Mouse (Mus musculus): ENCODE measurements at regions not wholly inside any gene's neighbourhood (a gene's known extent, or its start where the extent isn't known, plus 50 kb on each side); places are given as distances from the start of the nearest gene placed in this dataset.
A peak's percentile ranks its signal among the peaks of the same experiment; 100 is the strongest.
"Not testable (repeated sequence)": the region's sequence is repeated elsewhere in the genome, so short reads cannot be mapped to it uniquely, and the experiment has no call there.

- DNase-seq: no peak
These were observed 1909.6 kb upstream of the 5930422O12Rik start for GRCm38 (mm10) chr8:31518903-31519302.

GRCm38 (mm10) chr8:31520991-31521448 is 1907.5 kb upstream of the 5930422O12Rik start:
- DNase-seq: peak; percentile 86

DNA sequence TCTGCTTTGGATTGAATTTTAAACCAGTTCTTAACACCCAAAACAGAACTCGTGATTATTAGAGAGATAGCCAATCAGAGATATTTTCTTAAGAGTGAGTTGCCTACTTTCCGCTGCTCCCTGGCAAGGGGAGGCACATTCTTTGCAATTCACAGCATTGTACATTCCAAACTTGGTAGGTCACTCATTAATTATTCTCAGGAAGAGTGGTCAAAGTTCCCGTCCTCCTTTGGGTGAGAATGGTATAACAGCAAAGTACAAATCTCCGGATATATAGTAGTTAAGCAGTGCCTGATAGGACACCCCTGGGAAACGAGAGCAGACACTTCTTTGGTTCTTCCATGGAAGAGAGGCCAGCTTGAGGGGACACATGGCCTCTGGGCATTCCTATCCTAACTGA is 1903.4 kb upstream of the 5930422O12Rik start:
- peak; percentile 27 for DNase-seq

GRCm38 (mm10) chr8:31539251-31539650 is 1889.3 kb upstream of the 5930422O12Rik start:
- no peak for DNase-seq

GRCm38 (mm10) chr8:31541646-31542045 is 1886.9 kb upstream of the 5930422O12Rik start:
- no peak for DNase-seq

DNA sequence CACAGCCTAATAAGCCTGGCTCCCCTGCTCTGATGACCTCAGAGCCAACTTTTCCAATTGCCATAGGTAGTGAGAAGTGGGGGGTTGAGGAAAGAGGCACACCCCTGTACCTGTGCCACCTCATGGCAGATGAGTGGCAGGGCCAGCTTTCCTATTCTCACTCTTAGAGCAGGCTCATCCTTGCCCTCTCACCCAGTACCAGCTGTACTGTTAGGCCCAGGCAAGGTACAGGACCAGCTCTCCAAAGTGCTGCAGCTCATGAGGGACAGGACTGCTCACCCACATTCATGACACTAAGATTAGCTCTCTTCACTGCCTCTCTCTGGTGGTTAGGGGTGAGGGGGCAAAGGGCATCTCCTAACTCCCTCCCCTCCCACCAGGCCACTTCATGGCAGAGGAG is 1854.4 kb upstream of the 5930422O12Rik start:
- no peak for DNase-seq

DNA sequence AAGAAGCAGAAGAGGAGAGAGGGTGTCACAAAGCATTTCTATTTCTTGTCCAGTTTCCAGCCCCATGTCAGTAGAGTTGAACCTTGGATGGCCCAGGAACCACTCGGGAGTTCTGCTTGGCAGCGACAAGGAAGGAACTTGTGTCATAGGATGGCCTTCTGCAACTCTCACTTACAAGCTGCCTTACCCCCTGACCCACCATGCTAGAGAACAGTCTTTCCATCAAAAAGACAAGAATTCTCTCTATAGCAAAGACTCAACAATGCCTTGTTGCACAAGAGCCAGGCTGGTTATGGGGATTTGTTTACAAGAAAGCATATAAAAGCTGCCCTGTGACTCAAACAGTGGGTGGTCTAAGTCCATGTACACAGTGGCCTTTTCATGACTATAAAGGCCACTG is 1852.4 kb upstream of the 5930422O12Rik start:
- DNase-seq: no peak

DNA sequence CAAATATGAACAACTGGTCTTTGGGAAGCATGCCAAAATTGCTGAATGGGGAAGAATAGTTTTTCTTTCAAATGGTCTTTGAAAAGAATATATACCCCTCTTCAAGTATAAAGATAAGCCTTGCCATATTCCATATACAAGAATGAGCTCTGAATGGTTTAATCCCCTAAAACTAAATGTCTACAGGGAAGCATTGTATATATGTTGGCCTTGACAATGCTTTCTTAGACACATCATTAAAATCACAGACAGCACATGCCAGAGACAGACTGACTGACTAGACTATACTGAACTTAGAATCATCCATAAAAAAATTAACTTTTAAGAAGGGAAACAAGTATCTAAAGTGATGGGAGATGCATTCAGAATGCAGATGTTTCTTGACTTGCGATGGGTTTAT is 1843.8 kb upstream of the 5930422O12Rik start:
- DNase-seq: no peak

DNA sequence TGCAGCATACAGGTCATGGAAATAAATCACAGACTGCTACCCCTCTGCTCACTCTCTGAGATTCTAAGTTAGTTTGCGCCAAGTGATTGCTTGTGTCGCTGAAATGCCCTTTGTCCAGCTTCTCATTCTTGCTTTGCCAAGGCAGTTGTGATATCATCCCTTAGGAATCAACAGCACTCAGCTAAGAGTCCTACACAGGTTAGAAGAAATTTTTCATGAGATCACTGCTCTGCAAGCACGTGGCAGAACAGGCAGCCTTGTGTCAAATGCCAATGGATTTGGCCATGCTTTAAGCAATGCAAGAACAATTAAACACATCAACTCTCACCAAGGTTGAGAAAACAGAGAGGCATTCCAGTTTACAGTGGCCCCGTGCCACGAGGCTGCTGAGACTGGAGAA is 1829.0 kb upstream of the 5930422O12Rik start:
- DNase-seq: peak; percentile 9

DNA sequence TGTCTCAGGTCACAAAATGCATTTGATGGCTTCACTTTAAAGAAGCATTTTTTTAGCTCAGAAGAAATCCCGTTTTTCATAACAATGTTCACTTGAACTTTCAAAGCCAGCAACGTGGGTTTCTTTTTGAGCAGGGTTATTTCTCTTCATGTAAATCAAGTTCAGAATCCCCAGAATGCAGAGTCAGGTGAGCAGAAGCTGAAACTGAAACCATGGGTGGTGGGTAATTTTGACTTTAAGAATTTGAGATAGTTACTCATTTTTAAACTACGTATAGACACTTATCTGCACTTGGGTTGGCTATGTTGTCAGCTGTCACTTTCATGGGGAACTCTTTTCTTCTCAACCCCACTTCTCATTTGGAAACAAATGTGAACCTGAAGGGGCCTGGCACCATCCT is 1827.5 kb upstream of the 5930422O12Rik start:
- DNase-seq: no peak

GRCm38 (mm10) chr8:31616501-31616900 is 1812.0 kb upstream of the 5930422O12Rik start:
- DNase-seq: no peak

- DNase-seq: no peak
These were observed 1800.8 kb upstream of the 5930422O12Rik start for GRCm38 (mm10) chr8:31627708-31628107.

GRCm38 (mm10) chr8:31628146-31628545 is 1800.4 kb upstream of the 5930422O12Rik start:
- DNase-seq: no peak

GRCm38 (mm10) chr8:31638417-31638816 is 1790.1 kb upstream of the 5930422O12Rik start:
- no peak for DNase-seq

DNA sequence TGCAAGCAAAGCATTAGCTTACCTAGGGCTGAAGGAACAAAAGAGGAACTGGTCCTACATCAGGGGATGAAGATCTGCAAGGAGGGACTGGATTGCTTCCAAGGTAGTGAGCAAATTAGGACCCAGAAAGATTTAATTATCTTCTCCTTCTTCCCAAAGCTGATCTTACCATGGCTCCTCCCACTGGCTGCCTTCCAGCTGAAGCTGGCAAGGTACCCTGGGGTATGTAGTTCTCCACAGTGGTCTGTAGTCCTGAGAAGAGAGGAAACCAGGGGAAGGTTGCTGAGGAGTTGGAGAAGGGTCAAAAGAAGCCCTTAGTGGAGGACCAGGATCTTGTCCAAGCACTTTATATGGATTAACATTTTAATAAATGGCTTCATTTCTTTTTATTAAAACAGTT is 1764.8 kb upstream of the 5930422O12Rik start:
- DNase-seq: no peak

- no peak for DNase-seq
These were observed 1763.0 kb upstream of the 5930422O12Rik start for GRCm38 (mm10) chr8:31665485-31665884.

DNA sequence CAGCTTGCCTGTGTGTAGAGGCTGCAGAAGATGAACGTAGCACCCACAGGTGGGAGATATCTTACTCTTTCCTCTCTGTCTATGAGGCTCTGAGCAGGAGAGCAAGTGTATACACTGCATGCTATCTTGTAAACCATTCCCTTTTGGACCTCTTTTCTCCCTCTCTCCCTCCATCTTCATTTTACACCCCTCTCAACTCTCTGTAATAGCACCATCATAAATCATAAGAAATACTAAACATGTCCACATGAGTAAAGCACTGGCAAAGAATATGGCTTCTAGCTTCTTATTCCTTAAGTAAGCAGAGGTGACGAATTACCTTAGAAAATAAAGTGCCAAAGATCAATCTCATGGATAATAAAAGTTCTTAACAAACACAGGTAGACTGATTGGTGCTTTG is 1724.3 kb upstream of the 5930422O12Rik start:
- no peak for DNase-seq

GRCm38 (mm10) chr8:31713321-31714076 is 1715.0 kb upstream of the 5930422O12Rik start:
- DNase-seq: peak; percentile 40

GRCm38 (mm10) chr8:31714077-31714458 is 1714.4 kb upstream of the 5930422O12Rik start:
- DNase-seq: no peak

- DNase-seq: no peak
These were observed 1708.5 kb upstream of the 5930422O12Rik start for GRCm38 (mm10) chr8:31720021-31720420.

DNA sequence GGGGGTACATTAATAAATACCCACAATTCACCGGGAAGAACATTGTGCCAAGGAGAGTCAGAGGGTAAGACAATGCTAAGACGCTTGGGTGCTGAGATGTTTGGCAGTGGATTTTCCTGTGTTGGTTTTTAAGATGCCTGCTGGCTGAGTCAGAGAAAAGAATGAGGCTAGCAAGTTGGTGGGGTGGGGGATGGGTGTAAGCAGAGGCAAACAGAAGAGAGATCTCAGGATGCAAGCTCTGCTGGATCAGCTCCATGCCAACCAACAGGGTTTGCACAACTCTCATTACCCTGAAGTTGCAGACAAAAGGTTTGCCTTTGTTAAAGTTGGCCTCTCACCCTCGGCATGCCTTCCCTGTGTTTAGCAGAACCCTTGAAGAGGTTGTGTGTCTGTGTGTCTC is 1707.9 kb upstream of the 5930422O12Rik start:
- DNase-seq: peak; percentile 56

GRCm38 (mm10) chr8:31725430-31725829 is 1703.1 kb upstream of the 5930422O12Rik start:
- DNase-seq: no peak

DNA sequence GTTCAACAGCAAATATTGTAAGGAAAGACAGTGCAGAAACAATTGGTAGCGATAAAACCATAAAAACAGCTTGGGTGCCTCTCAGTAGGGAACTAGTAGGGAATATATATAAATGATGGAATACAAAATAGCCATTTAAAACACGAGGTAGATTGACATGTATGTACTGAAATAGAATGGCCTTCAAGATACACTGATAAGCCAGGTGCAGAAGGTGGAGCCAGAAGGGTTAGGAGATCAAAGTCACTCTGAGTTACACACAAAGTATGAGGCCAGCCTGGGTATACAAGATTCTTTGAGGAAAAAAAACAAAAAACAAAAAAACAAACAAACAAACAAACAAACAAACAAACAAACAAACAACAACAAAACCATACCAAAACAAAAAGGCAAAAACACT is 1692.9 kb upstream of the 5930422O12Rik start:
- no peak for DNase-seq

DNA sequence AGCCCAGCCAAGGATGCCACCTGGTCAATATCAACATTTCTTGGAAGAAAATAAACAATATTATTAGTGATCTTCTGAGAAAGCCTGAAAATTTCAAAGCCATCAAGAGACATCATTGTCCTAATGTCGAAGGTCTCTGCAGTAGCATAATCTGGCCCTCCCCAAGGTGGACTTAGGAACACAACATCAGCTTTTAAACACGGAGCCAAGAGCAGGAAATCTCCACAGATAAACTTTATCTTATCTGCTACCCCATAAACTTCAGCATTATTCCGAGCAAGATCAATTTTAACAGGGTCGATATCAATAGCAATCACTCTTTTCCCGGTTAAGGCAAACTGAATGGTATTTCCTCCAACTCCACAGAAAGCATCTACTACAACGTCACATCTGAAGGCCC is 1691.2 kb upstream of the 5930422O12Rik start:
- DNase-seq: not testable (repeated sequence)

DNA sequence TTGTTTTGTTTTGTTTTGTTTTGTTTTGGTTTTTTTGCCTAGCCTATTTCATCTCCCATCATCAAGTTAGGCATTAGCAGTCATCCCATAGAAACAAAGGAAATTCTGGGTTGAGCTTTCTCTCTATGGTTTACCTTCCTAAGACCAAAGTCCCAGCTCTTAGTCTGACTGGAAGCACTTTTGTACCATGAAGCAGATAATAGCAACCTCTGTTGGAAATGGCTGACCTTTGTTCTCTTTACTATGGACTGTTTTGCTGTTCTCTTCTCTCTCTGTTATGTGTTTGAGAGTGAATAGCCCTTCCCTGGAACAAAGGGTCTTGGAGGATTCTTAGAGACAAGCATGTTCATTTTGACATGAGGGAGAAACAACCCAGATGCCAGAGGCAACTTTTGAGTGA is 1681.7 kb upstream of the 5930422O12Rik start:
- DNase-seq: no peak

All from lung, postnatal 36 days (tissue).